Mouse (Mus musculus): Measurements from ENCODE around the gene Ift80. TPM values are rescaled to one million over a fixed set of nuclear protein-coding genes. Genes with fewer than 3 reads are reported as not detected.

The Ift80 gene
- polyA plus RNA-seq, 1 experiment from 2014 or later, result 96.4 TPM

DNA sequence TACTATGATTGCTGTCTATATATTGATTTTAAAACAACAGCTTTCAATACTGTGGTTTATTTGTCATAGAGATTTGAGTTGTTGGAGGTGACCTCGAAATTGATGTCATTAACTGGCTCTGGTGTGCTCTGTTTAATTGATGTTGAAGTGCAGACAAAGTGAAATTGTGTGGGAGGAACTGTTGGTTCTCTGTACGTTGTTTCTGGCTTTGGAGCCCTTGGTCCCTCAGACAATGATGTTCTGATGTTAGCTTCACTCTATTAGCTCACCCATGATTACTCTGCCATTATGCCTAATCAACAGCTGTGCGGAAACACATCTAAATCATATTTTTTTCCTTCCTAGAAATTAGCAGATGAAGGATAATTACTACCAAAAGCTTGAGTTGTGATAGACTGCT lies 156.0 kb downstream of the Ift80 start:
- no peak for TF ChIP-seq CTCF (IDR thresholded peaks at IDR 0.05)
- DNase-seq (ENCODE audit: low read depth, low spot score), result no peak
- ChIA-PET CTCF (interaction anchor here (0.9 to 2.1 kb wide), 3 partner anchors 13 to 17 kb away, joined by 4 to 9 read pairs (median 4); no protein-coding TSS in a partner anchor), POLR2A (no interaction called here)
- H3K27me3 ChIP-seq, result peaks cover 41% of the 10 kb centered on the region
- in situ Hi-C loops (cut with MboI; ENCODE audit: low pct_unique_long_range_greater_than_20kb), result no loop called here
- ATAC-seq, result no peak

DNA sequence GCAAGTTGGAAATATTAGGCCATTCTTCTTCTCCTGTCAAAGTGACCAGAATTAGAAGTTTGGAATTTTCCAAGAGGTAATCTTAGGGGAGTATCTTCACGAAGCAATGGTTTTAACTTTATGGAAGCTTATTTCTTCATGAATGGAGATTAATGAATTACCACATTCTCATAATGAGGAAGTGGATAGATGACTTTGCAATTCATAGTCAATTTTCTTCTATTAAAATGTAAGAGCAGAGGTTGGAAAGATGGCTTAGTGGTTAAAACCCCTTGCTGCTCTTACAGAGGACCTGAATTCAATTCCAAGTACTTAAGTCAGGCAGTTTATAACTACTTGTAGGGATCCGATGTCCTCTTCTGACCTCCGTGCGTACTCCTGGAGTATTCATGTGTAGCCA lies 160.3 kb downstream of the Ift80 start:
- TF ChIP-seq CTCF (IDR thresholded peaks at IDR 0.05), result no peak
- no peak for DNase-seq (ENCODE audit: low read depth, low spot score)
- CTCF ChIA-PET, result interaction anchor here (0.7 kb wide), 1 partner anchor 136 kb away, joined by 3 read pairs; no protein-coding TSS in a partner anchor
- POLR2A ChIA-PET, result no interaction called here
- ATAC-seq, result no peak
- in situ Hi-C loops (cut with MboI; ENCODE audit: low pct_unique_long_range_greater_than_20kb), result no loop called here
- H3K27me3 ChIP-seq, result peaks cover 15% of the 10 kb centered on the region

Other genes starting within 250 kb of the Ift80 start
- not detected for gene 1110032F04Rik, start 135.0 kb downstream of the Ift80 start, polyA plus RNA-seq (2021)
- 127 TPM for gene Smc4, start 168 bp upstream of the Ift80 start, polyA plus RNA-seq (2021)
- gene Trim59, start 40.2 kb upstream of the Ift80 start, polyA plus RNA-seq (2021), result 54.5 TPM
- 83.1 TPM for gene Kpna4, start 122.5 kb upstream of the Ift80 start, polyA plus RNA-seq (2021)
- not detected for gene Arl14, start 217.8 kb upstream of the Ift80 start, polyA plus RNA-seq (2021)

Measured in Patski (cell line).